Mouse (Mus musculus) olfactory bulb, adult 2 months (tissue): ENCODE results near the gene Ttyh3. TPM values are rescaled to one million over a fixed set of nuclear protein-coding genes. Genes with fewer than 3 reads are reported as not detected.

ENCODE experiments used
- H3K27ac ChIP-seq: fragments of 200-500 bp; 2 replicates; pipeline ENCODE4 v1.5.1; 2012; ENCODE audit warnings: low read depth, low read length; ENCODE audit not compliant: insufficient read depth
- H3K4me1 ChIP-seq: fragments of 200-500 bp; 2 replicates; pipeline ENCODE4 v1.6.1; 2012; ENCODE audit warnings: low read length; ENCODE audit not compliant: control insufficient read depth, insufficient read depth
- H3K4me3 ChIP-seq: fragments of 200-500 bp; 2 replicates; pipeline ENCODE4 v1.5.1; 2012; ENCODE audit warnings: mild to moderate bottlenecking, low read depth, low read length, moderate library complexity; ENCODE audit not compliant: insufficient read depth
- CTCF ChIP-seq: fragments of 200-500 bp; IDR thresholded peaks from 2 replicates; pipeline ENCODE4 v1.5.1; 2012; ENCODE audit warnings: low read depth, mild to moderate bottlenecking, low read length, moderate library complexity; ENCODE audit not compliant: insufficient read depth
- POLR2A ChIP-seq: fragments of 200-500 bp; IDR thresholded peaks from 2 replicates; pipeline ENCODE4 v1.6.1; 2012; ENCODE audit warnings: mild to moderate bottlenecking, low read depth, low read length, moderate library complexity; ENCODE audit not compliant: insufficient read depth
- WGBS: fragments of 180-500 bp; shearing (Covaris S2); methylation state at CpG from one replicate; pipeline ENCODE4 v1.1.7; 2018; 5-methylcytosine and 5-hydroxymethylcytosine counted together
- polyA plus RNA-seq: library from polyadenylated mRNA; stranded (reverse); fragments of >200 nt; gene quantifications from 2 replicates; pipeline ENCODE4 v1.2.4, GENCODE M21; 2012; ENCODE audit warnings: low replicate concordance; ENCODE audit not compliant: missing spikeins, insufficient read depth, insufficient read length

Gene Ttyh3
- polyA plus RNA-seq, 1 experiment = not detected

DNA sequence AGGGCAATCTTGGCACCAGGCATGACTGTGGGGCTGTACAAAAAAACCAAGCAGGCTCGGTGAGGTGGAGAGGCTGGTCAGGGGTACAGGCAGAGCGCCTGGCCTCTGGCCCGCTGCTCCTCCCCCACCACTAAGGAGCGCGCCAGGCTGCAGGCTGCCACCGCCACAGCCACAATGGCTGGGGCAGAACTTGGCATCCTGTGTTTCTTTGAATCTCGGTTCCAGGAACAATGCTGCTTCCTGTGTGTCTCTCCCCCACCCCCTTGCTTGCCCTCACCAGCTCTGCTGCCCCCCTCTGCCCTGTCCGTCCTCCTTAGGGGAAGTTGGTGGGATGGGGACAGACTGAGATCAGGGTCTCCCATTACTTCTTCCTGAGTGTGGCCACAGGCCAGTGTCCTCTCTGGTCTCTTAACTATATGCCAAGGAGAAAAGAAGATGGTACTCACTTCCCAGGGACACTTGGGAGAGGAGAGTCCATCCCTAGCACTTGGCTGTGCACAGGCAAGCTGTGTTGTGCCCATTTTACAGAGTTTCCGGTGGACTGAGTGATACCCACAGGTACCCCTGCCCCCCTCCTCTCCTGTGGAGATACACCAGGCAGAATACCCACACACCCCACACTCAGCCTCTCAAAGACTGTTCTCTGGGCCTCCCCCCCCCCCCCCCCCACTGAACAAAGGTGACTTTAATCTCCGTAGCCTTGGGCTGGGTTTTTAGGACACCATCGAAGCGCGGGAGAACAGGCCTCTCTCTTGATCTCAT is 39.1 kb downstream of the Ttyh3 start:
- Histone ChIP-seq H3K27ac (peak overlapping the region; percentile 53; the same call in 1 of the 2 replicates), H3K4me3 (peak overlapping the region; percentile 31), H3K4me1 (peaks cover 58% of the 10 kb centered on the region)
- WGBS = 16% methylated on average over 13 of the region's 13 CpGs
- TF ChIP-seq CTCF (no peak), POLR2A (no peak)

DNA sequence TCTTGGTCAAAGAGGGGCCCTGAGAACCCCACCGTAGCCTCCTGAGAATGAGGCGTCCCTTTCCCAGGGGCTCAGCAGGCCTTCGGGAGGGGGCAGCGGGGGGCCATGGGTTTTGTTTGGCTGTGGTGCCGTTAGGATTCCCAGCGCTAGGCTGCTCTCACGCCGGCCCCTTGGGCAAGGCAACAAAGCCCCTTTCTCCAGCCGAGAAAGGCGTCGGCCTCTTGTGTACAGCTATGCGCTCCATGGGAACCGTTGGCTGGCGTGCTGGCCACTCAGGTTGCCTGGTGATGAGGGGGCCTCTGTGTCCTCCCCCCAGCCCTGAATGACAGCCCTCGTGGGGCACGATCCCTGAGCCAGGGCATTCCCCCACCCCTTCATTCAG is 40.2 kb downstream of the Ttyh3 start:
- TF ChIP-seq CTCF = no peak
- TF ChIP-seq POLR2A = no peak
- peaks cover 58% of the 10 kb centered on the region for H3K4me1 ChIP-seq
- H3K4me3 ChIP-seq = peak overlapping the region; percentile 50
- 20% methylated on average over 16 of the region's 16 CpGs for WGBS
- peak overlapping the region; percentile 23; the same call in 1 of the 2 replicates for H3K27ac ChIP-seq

DNA sequence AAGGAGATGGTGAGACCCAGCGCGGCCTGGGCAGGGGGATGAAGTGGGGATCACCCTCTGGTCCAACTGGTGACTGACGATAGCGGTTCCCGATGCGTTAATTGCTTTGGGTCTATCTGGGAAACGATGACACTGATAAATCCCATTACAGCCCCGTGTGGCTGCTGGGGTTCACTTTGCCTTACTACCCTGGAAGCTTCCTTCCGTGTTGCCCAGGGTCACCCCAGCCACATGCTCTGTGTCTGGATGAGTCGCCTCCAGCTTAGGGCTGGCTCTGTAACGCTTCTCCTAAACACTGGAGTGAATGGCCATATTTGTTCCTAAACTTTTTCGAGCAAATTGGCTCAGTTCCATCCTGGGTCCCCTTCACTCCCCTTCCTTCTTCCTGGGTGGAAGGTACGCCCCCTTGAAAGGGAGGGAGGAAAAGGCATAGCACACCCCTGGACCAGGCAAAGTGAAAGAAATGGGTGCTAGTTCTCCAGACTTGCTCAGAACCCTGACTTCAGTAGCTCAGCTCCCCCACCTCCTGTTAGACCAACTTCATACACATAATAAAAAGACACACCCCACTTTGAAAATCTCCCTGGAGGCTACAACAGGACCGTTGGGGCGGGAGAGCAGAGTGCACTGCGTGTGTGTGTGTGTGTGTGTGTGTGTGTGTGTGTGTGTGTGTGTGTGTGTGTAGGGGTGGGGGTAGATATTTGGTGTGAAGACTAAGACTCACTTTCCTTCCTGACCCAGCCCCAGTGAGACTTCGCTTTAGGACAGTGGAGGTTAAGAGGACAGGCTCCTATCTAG is 40.8 kb downstream of the Ttyh3 start:
- Histone ChIP-seq H3K4me3 (peak overlapping the region; percentile 50), H3K4me1 (peaks cover 58% of the 10 kb centered on the region), H3K27ac (peak overlapping the region; percentile 23; the same call in 1 of the 2 replicates)
- no peak for TF ChIP-seq CTCF
- TF ChIP-seq POLR2A = no peak
- WGBS = 8% methylated on average over 17 of the region's 17 CpGs

DNA sequence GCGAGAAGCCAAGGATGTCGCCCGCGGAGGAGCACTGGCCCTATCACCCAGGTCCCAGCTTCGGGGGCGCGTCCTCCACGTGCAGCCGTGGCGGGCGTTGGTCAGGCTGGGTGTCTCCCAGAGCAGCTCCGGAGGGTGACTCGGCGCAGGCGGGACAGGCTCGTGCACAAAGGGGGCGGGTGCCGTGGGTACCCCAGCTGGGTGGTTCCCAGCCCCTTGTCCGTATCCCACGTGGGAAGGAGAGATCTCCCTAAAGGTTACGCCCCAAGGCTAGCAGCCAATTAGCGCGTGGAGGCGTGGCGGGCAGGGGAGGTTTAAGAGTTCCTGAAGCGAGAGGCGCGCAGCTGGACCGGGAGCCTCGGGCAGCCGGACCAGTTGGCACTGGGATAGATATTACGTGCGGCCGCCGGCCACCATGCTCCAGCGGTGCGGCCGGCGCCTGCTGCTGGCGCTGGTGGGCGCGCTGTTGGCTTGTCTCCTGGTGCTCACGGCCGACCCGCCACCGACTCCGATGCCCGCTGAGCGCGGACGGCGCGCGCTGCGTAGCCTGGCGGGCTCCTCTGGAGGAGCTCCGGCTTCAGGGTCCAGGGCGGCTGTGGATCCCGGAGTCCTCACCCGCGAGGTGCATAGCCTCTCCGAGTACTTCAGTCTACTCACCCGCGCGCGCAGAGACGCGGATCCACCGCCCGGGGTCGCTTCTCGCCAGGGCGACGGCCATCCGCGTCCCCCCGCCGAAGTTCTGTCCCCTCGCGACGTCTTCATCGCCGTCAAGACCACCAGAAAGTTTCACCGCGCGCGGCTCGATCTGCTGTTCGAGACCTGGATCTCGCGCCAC is 41.6 kb downstream of the Ttyh3 start, which contains the start of gene Lfng:
Gene Lfng (plus strand): TSS at position 320 of the 835 bp plus-strand sequence.
- Histone ChIP-seq H3K4me3 (peak within 1 kb of the TSS; percentile 50), H3K27ac (peak within 1 kb of the TSS; percentile 23; the same call in 1 of the 2 replicates), H3K4me1 (peaks cover 58% of the 10 kb centered on the region)
- peak; percentile 16; the same call in 1 of the 2 replicates for TF ChIP-seq POLR2A
- TF ChIP-seq CTCF = peak; percentile 15; the same call in 1 of the 2 replicates
- under 1% methylated on average over 87 of the region's 91 CpGs for WGBS

DNA sequence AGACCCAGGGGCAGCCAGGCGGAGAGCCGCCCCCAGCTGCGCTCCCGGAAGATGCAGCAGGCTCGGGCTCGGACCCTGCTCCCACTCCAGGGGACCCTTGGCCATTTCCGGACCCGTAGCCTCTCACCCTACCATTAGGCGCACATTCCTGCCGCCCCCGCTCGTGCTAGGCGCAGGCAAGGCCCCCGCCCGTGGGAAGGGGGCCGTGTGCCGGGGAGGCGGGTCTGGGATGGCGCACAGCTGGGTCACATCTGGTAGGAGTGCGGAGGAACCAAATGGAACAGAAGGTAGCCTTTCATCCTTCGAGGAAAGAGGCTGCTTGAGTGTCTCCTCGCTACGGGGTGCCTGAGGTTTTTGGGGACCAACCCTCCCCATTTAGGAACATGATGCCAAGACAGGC is 42.4 kb downstream of the Ttyh3 start:
- H3K27ac ChIP-seq = no peak overlapping the region
- no peak for TF ChIP-seq POLR2A
- peaks cover 56% of the 10 kb centered on the region for H3K4me1 ChIP-seq
- no peak overlapping the region for H3K4me3 ChIP-seq
- 5% methylated on average over 23 of the region's 23 CpGs for WGBS

DNA sequence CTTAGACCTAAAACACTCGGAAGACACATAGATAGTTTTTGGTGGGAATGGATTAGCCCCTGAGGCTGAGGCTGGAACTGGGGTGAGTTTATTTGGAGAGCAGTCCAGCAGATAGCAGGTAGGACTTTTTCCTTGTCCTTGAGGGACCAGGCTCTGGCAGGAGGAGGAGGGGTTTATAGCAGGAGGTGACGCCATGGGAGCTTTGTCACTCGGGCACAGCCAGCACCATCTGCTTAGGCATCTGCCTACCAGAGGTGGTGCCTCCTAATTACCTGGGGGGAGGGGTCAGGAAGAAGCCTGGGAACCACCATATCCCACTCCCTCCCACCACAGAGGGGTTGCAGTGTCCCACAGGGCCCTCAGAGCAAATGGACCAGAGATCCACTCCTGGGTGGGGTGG is 43.6 kb downstream of the Ttyh3 start:
- no peak overlapping the region for H3K4me3 ChIP-seq
- no peak overlapping the region for H3K27ac ChIP-seq
- TF ChIP-seq POLR2A (no peak), CTCF (no peak)
- 70% methylated on average over 3 of the region's 3 CpGs for WGBS
- peaks cover 46% of the 10 kb centered on the region for H3K4me1 ChIP-seq

DNA sequence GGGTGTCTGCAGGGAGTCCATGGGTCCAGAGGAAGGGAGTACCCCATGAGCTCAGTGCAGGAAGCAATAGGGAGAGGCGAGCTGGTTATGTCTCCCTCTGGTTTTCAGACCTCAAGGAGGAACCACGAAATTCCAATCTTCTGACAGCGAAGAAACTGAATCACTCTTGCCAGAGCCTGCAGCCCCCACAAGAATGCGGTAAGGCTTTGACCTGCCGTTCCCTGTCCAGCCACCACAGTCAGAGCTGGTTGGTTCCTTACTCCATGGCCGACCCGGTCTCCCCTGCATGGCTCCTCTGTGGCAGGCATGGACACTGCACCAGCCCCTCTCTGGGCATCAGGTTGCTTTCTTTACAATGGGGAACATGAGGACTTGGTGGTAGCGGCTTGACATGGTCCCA is 44.4 kb downstream of the Ttyh3 start:
- WGBS = 87% methylated on average over 8 of the region's 8 CpGs
- TF ChIP-seq CTCF (no peak), POLR2A (no peak)
- H3K4me1 ChIP-seq = peaks cover 38% of the 10 kb centered on the region

DNA sequence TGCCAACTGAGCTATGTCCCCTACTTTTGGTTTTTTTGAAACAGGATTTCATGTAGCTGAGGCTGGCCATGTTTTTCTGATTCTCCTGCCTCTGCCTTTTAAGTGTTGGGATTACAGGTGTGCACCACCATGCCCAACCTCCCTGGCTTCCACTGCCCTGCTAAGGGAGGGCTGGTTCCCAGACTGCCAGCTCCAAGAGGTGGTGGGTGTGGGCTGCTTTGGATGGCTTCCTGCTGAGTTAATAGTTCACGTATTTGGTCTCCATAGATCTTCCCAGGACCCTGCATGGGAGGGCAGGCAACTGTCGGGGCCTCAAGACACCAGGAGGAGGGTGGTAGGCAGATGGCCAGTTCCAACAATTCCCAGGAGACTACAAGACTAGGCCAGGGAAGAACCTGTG is 46.3 kb downstream of the Ttyh3 start:
- H3K4me3 ChIP-seq = no peak overlapping the region
- TF ChIP-seq CTCF (no peak), POLR2A (no peak)
- peaks cover 26% of the 10 kb centered on the region for H3K4me1 ChIP-seq
- WGBS = 61% methylated on average over 2 of the region's 2 CpGs
- no peak overlapping the region for H3K27ac ChIP-seq

More for the DNA sequence above, 44.4 kb downstream of the Ttyh3 start:
- Histone ChIP-seq H3K4me3 (no peak overlapping the region), H3K27ac (no peak overlapping the region)
